21 mouse cellular contexts compared by ENCODE assay signal in genomic region chr4:53447773-53448172, GRCm38 (mm10).
"Had no signal": no experiment of that assay in that cellular context is flagged by ENCODE, and none has a peak within 500 bp of the region (broad histone marks: within the 10 kb centered on the region; RNA-seq: fewer than 3 reads in every experiment).

No protein-coding gene starts in this region.

- H3K4me1 ChIP-seq: hindbrain, embryonic 10.5 days had no signal

- H3K9me3 ChIP-seq: heart, embryonic 13.5 days; heart, embryonic 15.5 days; hindbrain, embryonic 10.5 days; hindbrain, embryonic 13.5 days; hindbrain, embryonic 15.5 days; intestine, embryonic 15.5 days; limb, embryonic 10.5 days; limb, embryonic 12.5 days; liver, embryonic 13.5 days; liver, embryonic 15.5 days had no signal

- H3K27ac ChIP-seq: heart, adult 2 months; heart, embryonic 13.5 days; heart, embryonic 15.5 days; hindbrain, embryonic 10.5 days; hindbrain, embryonic 13.5 days; hindbrain, embryonic 15.5 days; intestine, embryonic 15.5 days; left cerebral cortex, adult 2 months; limb, embryonic 10.5 days; limb, embryonic 12.5 days; liver, embryonic 13.5 days; liver, embryonic 15.5 days had no signal

- DNase-seq: gastrocnemius, postnatal 25 days; heart, adult 2 months; heart, postnatal 4 days; kidney, adult 18-20 months; kidney, adult 8-10 months; kidney, postnatal 10 days; kidney, postnatal 25 days; kidney, postnatal 4 days; liver; liver, embryonic 13.5 days; liver, postnatal 0 days had no signal

- H3K4me3 ChIP-seq: heart, adult 2 months; heart, embryonic 13.5 days; heart, embryonic 15.5 days; hindbrain, embryonic 10.5 days; hindbrain, embryonic 13.5 days; hindbrain, embryonic 15.5 days; intestine, embryonic 15.5 days; left cerebral cortex, adult 2 months; limb, embryonic 10.5 days; limb, embryonic 12.5 days; liver, embryonic 13.5 days; liver, embryonic 15.5 days had no signal

- H3K36me3 ChIP-seq: heart, embryonic 13.5 days; heart, embryonic 15.5 days; hindbrain, embryonic 10.5 days; hindbrain, embryonic 13.5 days; hindbrain, embryonic 15.5 days; intestine, embryonic 15.5 days; limb, embryonic 10.5 days; limb, embryonic 12.5 days; liver, embryonic 13.5 days; liver, embryonic 15.5 days had no signal

- H3K27me3 ChIP-seq: heart, embryonic 13.5 days; heart, embryonic 15.5 days; hindbrain, embryonic 13.5 days; hindbrain, embryonic 15.5 days; intestine, embryonic 15.5 days; limb, embryonic 12.5 days had no signal
